Comparison of ENCODE assay signal across 7 mouse cellular contexts in genomic region chr14:56375731-56376130, GRCm38 (mm10). TPM values are rescaled to one million over a fixed set of nuclear protein-coding genes. Genes with fewer than 3 reads are reported as not detected.
DNase-seq lines count a peak whose midpoint lies in the region; ATAC-seq and TF ChIP-seq lines count a peak whose summit lies in the region.

No protein-coding gene starts in this region.

- ATAC-seq in activated CD4-positive, CD25-positive, alpha-beta regulatory T cell, adult 4 months = peak; percentile 40
- no peak for ATAC-seq in intestine, postnatal 0 days

- H3K9ac ChIP-seq in intestine, postnatal 0 days (ENCODE audit: low read depth, low read length) = no peak overlapping the region

- H3K27ac ChIP-seq in intestine, postnatal 0 days (ENCODE audit: low read depth, low read length) = no peak overlapping the region
- H3K27ac ChIP-seq in limb, embryonic 10.5 days = no peak overlapping the region

- no peak overlapping the region for H3K4me3 ChIP-seq in intestine, postnatal 0 days (ENCODE audit: low read depth, low read length)
- no peak overlapping the region for H3K4me3 ChIP-seq in limb, embryonic 10.5 days

- WGBS in intestine, postnatal 0 days = 3% methylated on average over 6 of the region's 6 CpGs
- 7% methylated on average over 6 of the region's 6 CpGs for WGBS in limb, embryonic 10.5 days

- DNase-seq in cerebellum, adult 9-11 months = peak; percentile 75
- peak; percentile 62 to 77 for DNase-seq in frontal cortex, postnatal 14 days (ENCODE audit: low spot score in 2 of 2)
- DNase-seq in limb, embryonic 10.5 days (ENCODE audit: low spot score) = peak; percentile 85
- peak; percentile 43 to 59 for DNase-seq in natural killer cell, adult 2 months (ENCODE audit: low spot score in 2 of 2)
- DNase-seq in splenic B cell, adult 2 months (ENCODE audit: low read depth, low spot score) = peak; percentile 74

- peak; percentile 90 for TF ChIP-seq CTCF in intestine, postnatal 0 days (IDR thresholded peaks at IDR 0.05; ENCODE audit: low read depth)

- H3K27me3 ChIP-seq in intestine, postnatal 0 days (replicated peaks; ENCODE audit: control insufficient read depth, insufficient read depth, low read length) = no peaks in the 10 kb centered on the region
- H3K27me3 ChIP-seq in limb, embryonic 10.5 days (ENCODE audit: low read depth, poor library complexity, severe bottlenecking) = no peaks in the 10 kb centered on the region
- 0 out of 2 replicates have a peak, but pooled peaks cover 1% of the 10 kb centered on the region for H3K27me3 ChIP-seq in splenic B cell, adult 2 months (ENCODE audit: control insufficient read depth, insufficient read depth, low read length, poor library complexity, severe bottlenecking)

- no peaks in the 10 kb centered on the region for H3K36me3 ChIP-seq in intestine, postnatal 0 days (ENCODE audit: control insufficient read depth, insufficient read depth)
- H3K36me3 ChIP-seq in limb, embryonic 10.5 days = no peaks in the 10 kb centered on the region
- H3K36me3 ChIP-seq in splenic B cell, adult 2 months (ENCODE audit: control insufficient read depth, insufficient read depth, low read length, poor library complexity, severe bottlenecking) = no peaks in the 10 kb centered on the region

- H3K4me2 ChIP-seq in intestine, postnatal 0 days (replicated peaks; ENCODE audit: low read depth) = no peak overlapping the region

- no peaks in the 10 kb centered on the region for H3K4me1 ChIP-seq in intestine, postnatal 0 days (replicated peaks; ENCODE audit: control insufficient read depth, insufficient read depth, low read length)
- no peaks in the 10 kb centered on the region for H3K4me1 ChIP-seq in limb, embryonic 10.5 days

- no peaks in the 10 kb centered on the region for H3K9me3 ChIP-seq in intestine, postnatal 0 days (ENCODE audit: control insufficient read depth)
- no peaks in the 10 kb centered on the region for H3K9me3 ChIP-seq in limb, embryonic 10.5 days (replicated peaks)

RNA-seq across cellular contexts. Expression of gene Atp12a, which starts 10.9 kb away (rescaled TPM):
- polyA plus RNA-seq in activated CD4-positive, CD25-positive, alpha-beta regulatory T cell, adult 4 months (2017; shearing (Covaris generic)) = not detected
- 0.09 and 0.37 TPM in 2 replicates for polyA plus RNA-seq in intestine, postnatal 0 days (2015; fragmentation: Nextera tagmentation; extraction: Ambion mirVana)
- not detected in 2 replicates for polyA plus RNA-seq in limb, embryonic 10.5 days (2016; fragmentation: Nextera tagmentation; extraction: Ambion mirVana)

RNA-seq across cellular contexts. Expression of gene Rnf17, which starts 26.6 kb away (rescaled TPM):
- polyA plus RNA-seq in activated CD4-positive, CD25-positive, alpha-beta regulatory T cell, adult 4 months (2017; shearing (Covaris generic)) = under 1 TPM in 1 of 2 experiments, not detected in 1; 0.21 TPM
- polyA plus RNA-seq in intestine, postnatal 0 days (2015; fragmentation: Nextera tagmentation; extraction: Ambion mirVana) = 0.46 and 0.59 TPM in 2 replicates
- 2.1 and 2.6 TPM in 2 replicates for polyA plus RNA-seq in limb, embryonic 10.5 days (2016; fragmentation: Nextera tagmentation; extraction: Ambion mirVana)
